Mouse (Mus musculus): ENCODE data around the gene Aifm2. TPM values are rescaled to one million over a fixed set of nuclear protein-coding genes. Genes with fewer than 3 reads are reported as not detected.
A peak's percentile ranks its signal among the peaks of the same experiment; 100 is the strongest.

The Aifm2 gene
- polyA plus RNA-seq, 1 experiment: 8.2 TPM

GRCm38 (mm10) chr10:61783621-61784251, 68.7 kb downstream of the Aifm2 start, which contains the start of gene H2afy2:
H2afy2 (minus strand) TSS chr10:61784147.
- Histone ChIP-seq H3K4me1 (ENCODE audit: control insufficient read depth, insufficient read depth, low read length) (no peaks in the 10 kb centered on the region), H3K36me3 (ENCODE audit: control insufficient read depth, insufficient read depth, low read length, poor library complexity, severe bottlenecking) (no peaks in the 10 kb centered on the region), H3K27ac (ENCODE audit: insufficient read depth, low read length) (no peak within 1 kb of the TSS), H3K9me3 (replicated peaks; ENCODE audit: control insufficient read depth, insufficient read depth, low read length, poor library complexity, severe bottlenecking) (no peaks in the 10 kb centered on the region), H3K4me3 (ENCODE audit: low read depth, low read length) (peak within 1 kb of the TSS; percentile 83), H3K9ac (ENCODE audit: low read depth, poor library complexity, severe bottlenecking) (peak within 1 kb of the TSS; percentile 98), H3K27me3 (ENCODE audit: control insufficient read depth, insufficient read depth, low read length, poor library complexity, severe bottlenecking) (no peaks in the 10 kb centered on the region)
- TF ChIP-seq POLR2A (IDR thresholded peaks at IDR 0.05; ENCODE audit: insufficient read depth, low read length): no peak
- TF ChIP-seq CTCF (IDR thresholded peaks at IDR 0.05; ENCODE audit: low read depth, low read length): peak; percentile 9

DNA sequence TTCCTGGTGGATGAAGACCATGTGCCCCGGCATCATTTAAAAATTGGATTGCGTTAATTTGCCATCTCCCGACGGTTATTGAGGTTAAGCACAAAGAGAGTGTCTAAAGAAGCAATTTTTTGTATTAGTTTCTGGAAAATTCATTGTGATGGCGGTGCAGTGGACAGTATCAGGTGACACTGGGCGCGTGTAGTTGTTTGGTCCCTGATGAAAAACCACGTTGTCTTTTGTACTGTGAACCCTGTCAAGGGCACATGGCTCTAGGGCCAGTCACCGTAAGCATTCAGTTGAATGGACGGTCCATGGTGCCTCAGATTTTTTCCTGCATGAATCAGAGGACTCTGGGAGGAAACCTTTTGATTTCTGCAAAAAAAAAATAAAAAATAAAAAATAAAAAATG, 69.4 kb downstream of the Aifm2 start:
- H3K36me3 ChIP-seq (ENCODE audit: control insufficient read depth, insufficient read depth, low read length, poor library complexity, severe bottlenecking): no peaks in the 10 kb centered on the region
- H3K4me3 ChIP-seq (ENCODE audit: low read depth, low read length): peak overlapping the region; percentile 83
- H3K27me3 ChIP-seq (ENCODE audit: control insufficient read depth, insufficient read depth, low read length, poor library complexity, severe bottlenecking): no peaks in the 10 kb centered on the region
- TF ChIP-seq CTCF (IDR thresholded peaks at IDR 0.05; ENCODE audit: low read depth, low read length) (no peak), POLR2A (IDR thresholded peaks at IDR 0.05; ENCODE audit: insufficient read depth, low read length) (no peak), EP300 (IDR thresholded peaks at IDR 0.05; ENCODE audit: insufficient read depth, low read depth, low read length) (no peak)
- no peaks in the 10 kb centered on the region for H3K9me3 ChIP-seq (replicated peaks; ENCODE audit: control insufficient read depth, insufficient read depth, low read length, poor library complexity, severe bottlenecking)
- H3K4me1 ChIP-seq (ENCODE audit: control insufficient read depth, insufficient read depth, low read length): no peaks in the 10 kb centered on the region
- H3K9ac ChIP-seq (ENCODE audit: low read depth, poor library complexity, severe bottlenecking): peak overlapping the region; percentile 98
- H3K27ac ChIP-seq (ENCODE audit: insufficient read depth, low read length): no peak overlapping the region

- TF ChIP-seq EP300 (IDR thresholded peaks at IDR 0.05; ENCODE audit: insufficient read depth, low read depth, low read length) (no peak), CTCF (IDR thresholded peaks at IDR 0.05; ENCODE audit: low read depth, low read length) (no peak), POLR2A (IDR thresholded peaks at IDR 0.05; ENCODE audit: insufficient read depth, low read length) (no peak)
- no peak overlapping the region for H3K4me3 ChIP-seq (ENCODE audit: low read depth, low read length)
- no peaks in the 10 kb centered on the region for H3K27me3 ChIP-seq (ENCODE audit: control insufficient read depth, insufficient read depth, low read length, poor library complexity, severe bottlenecking)
Measured at GRCm38 (mm10) chr10:61787541-61788313, 72.7 kb downstream of the Aifm2 start.

GRCm38 (mm10) chr10:61788499-61788898, 73.4 kb downstream of the Aifm2 start:
- Histone ChIP-seq H3K4me3 (ENCODE audit: low read depth, low read length) (no peak overlapping the region), H3K27ac (ENCODE audit: insufficient read depth, low read length) (no peak overlapping the region), H3K9me3 (replicated peaks; ENCODE audit: control insufficient read depth, insufficient read depth, low read length, poor library complexity, severe bottlenecking) (no peaks in the 10 kb centered on the region), H3K36me3 (ENCODE audit: control insufficient read depth, insufficient read depth, low read length, poor library complexity, severe bottlenecking) (no peaks in the 10 kb centered on the region), H3K27me3 (ENCODE audit: control insufficient read depth, insufficient read depth, low read length, poor library complexity, severe bottlenecking) (no peaks in the 10 kb centered on the region), H3K9ac (ENCODE audit: low read depth, poor library complexity, severe bottlenecking) (no peak overlapping the region), H3K4me1 (ENCODE audit: control insufficient read depth, insufficient read depth, low read length) (no peaks in the 10 kb centered on the region)
- TF ChIP-seq EP300 (IDR thresholded peaks at IDR 0.05; ENCODE audit: insufficient read depth, low read depth, low read length): no peak
- no peak for TF ChIP-seq POLR2A (IDR thresholded peaks at IDR 0.05; ENCODE audit: insufficient read depth, low read length)
- no peak for TF ChIP-seq CTCF (IDR thresholded peaks at IDR 0.05; ENCODE audit: low read depth, low read length)

More at GRCm38 (mm10) chr10:61787541-61788313, 72.7 kb downstream of the Aifm2 start:
- Histone ChIP-seq H3K36me3 (ENCODE audit: control insufficient read depth, insufficient read depth, low read length, poor library complexity, severe bottlenecking) (no peaks in the 10 kb centered on the region), H3K4me1 (ENCODE audit: control insufficient read depth, insufficient read depth, low read length) (no peaks in the 10 kb centered on the region), H3K9ac (ENCODE audit: low read depth, poor library complexity, severe bottlenecking) (no peak overlapping the region), H3K27ac (ENCODE audit: insufficient read depth, low read length) (no peak overlapping the region), H3K9me3 (replicated peaks; ENCODE audit: control insufficient read depth, insufficient read depth, low read length, poor library complexity, severe bottlenecking) (no peaks in the 10 kb centered on the region)

Other genes with a start within 250 kb of the Aifm2 start
- 5.8 and 6.4 TPM in 2 replicates for gene Lrrc20, start 239.5 kb upstream of the Aifm2 start, polyA plus RNA-seq (2011; ENCODE audit: insufficient read depth, insufficient read length, low read depth, missing spikeins)
- gene Npffr1, start 119.8 kb upstream of the Aifm2 start, polyA plus RNA-seq (2011; ENCODE audit: insufficient read depth, insufficient read length, low read depth, missing spikeins): 0.79 and 1.3 TPM in 2 replicates
- 149 and 150 TPM in 2 replicates for gene Ppa1, start 66.7 kb upstream of the Aifm2 start, polyA plus RNA-seq (2011; ENCODE audit: insufficient read depth, insufficient read length, low read depth, missing spikeins)
- 131 and 136 TPM in 2 replicates for gene Sar1a, start 35.0 kb upstream of the Aifm2 start, polyA plus RNA-seq (2011; ENCODE audit: insufficient read depth, insufficient read length, low read depth, missing spikeins)
- 11.2 and 17.2 TPM in 2 replicates for gene Tysnd1, start 19.7 kb upstream of the Aifm2 start, polyA plus RNA-seq (2011; ENCODE audit: insufficient read depth, insufficient read length, low read depth, missing spikeins)
- gene H2afy2, start 68.9 kb downstream of the Aifm2 start, polyA plus RNA-seq (2011; ENCODE audit: insufficient read depth, insufficient read length, low read depth, missing spikeins): 16.8 and 21.6 TPM in 2 replicates